Mouse (Mus musculus) adrenal gland, adult 18-20 months (tissue): ENCODE results near the gene Sct. TPM values are rescaled to one million over a fixed set of nuclear protein-coding genes. Genes with fewer than 3 reads are reported as not detected.

Experiments
- DNase-seq, 2 experiments: peaks; one replicate each; pipeline ENCODE4 v3.0.0; 2021 to 2022; ENCODE audit warnings: low spot score in 2 of 2
- long read RNA-seq, 2 experiments: library from polyadenylated mRNA; stranded (forward); transcript quantifications; one replicate each; pipeline ENCODE4 v2.0.0; 2021
- total RNA-seq, 2 experiments: library from RNA; stranded (reverse); gene quantifications; 1 replicate in 1 of 2; 2 replicates in 1 of 2; pipeline ENCODE4 v1.2.3; 2021

Gene Sct
- total RNA-seq, result not detected
- long read RNA-seq, experiment 1, result 0 reads
- long read RNA-seq, experiment 2, result 0 reads

DNA sequence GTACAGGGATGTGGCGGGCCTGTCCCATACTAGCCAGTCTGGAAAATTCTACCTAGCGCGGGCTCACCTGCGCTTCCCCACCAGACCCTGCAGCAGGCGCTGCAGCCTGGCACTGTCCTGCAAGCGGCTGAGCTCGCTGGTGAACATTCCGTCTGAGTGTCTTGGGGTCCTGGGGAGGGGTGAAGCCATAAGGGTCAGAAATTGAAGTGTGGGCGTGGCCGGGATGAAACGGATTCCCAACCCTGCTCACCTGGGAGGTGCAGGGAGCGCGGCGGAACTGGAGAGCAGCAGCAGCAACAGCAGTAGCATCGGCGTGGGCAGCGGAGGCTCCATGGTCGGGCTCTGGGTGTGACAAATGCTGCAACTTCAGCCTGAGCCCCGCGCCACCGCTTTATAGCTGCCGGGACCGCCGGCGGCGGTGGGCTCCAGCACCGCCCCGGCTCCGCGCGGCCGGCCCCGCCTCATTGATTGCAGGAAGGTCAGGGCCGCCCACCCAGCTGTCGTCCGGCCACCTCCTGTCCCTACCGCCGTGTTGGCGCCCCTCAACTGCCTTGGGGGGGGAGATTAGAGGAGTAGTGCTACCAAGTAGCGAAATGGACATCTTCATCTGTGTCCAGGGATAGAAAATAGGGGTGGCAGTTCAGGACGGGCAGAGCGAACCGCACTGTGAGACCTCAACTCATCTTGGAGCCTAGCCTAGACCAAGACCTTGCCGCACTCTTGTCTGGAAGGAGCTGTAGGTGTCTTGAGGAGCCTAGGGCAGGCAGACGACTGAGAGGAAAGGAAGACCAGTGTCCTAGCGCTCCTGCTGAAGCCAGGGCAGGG, at the start of gene Sct:
TSS of gene Sct (minus strand) at position 368 of the 825 bp plus-strand sequence.
- no peak for DNase-seq

DNA sequence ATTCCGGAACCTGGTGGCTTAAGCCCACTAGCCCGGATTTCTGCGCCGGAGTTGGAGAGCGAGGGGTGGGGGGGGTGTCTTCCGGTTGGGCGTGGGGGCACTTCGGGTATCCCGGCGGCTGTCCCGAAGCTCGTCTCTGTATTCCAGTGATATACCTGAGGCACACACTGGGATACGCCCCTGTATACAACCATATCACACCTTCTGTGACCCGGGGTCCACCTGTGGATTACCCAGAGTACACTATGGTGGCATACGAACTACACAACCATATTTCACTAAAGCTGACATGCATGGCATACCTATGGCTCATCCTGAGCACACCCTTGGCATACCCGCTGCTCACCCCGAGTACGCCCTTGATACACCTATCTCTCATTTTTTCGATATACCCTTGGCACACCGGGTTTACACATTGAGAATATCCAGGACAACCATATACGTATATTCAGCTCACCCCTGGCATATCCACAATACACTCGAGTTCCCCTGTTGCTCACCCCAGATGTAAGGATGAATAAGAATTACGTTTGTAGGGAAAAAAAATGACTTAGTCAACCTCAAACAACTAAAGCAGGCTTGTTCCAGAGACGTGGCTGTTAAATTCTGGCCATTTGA, 49.5 kb upstream of the Sct start:
- DNase-seq, result no peak

DNA sequence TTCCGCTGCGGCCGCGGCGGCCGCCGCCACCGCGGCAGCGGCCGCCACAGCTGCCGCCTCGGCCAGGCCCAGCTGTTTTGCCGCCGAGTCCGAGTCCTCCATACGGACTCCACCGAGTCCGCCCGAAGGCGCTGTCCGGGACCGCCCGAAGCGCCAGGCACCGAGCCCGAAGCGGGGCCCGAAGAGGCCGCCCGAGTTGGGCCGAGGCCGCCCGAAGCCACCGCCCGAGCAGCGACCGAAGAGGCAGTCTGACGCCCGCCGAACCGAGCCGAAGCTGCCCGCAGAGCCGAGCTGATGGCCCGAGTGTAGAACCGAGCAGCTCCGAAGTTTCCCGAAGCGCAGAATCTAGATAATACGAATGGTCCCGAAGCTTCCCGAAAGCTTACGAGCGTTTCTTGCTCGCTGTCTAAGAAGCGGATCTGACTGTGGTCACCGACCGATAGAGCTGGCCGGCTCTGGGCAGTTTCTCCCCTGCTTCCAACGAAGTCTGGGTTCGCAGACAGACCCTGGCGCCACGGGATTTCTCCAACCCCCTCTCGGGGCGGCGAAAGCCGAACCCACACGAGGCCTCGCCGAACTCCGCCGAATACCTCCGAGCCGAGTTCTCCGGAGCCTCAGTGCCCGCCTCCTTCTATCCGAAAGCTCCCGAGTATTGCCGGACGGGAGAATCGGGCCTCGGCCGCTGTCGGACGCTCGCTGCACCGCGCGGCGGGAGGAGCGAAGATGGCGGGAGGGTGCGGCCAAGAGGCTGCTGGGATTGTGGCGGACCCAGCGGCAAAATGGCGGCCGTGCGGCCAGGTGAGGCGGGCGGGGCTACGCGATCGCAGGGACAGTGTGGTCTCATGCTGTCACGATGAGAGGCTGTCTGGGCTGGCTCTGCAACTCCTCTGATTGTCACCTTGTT, 48.8 kb upstream of the Sct start, which contains the start of the genes Deaf1 and Tmem80:
TSS of gene Deaf1 (minus strand) at position 222 of the 904 bp plus-strand sequence.
TSS of gene Tmem80 (plus strand) at position 271 of the 904 bp plus-strand sequence.
- peak; percentile 97 to 98 for DNase-seq

DNA sequence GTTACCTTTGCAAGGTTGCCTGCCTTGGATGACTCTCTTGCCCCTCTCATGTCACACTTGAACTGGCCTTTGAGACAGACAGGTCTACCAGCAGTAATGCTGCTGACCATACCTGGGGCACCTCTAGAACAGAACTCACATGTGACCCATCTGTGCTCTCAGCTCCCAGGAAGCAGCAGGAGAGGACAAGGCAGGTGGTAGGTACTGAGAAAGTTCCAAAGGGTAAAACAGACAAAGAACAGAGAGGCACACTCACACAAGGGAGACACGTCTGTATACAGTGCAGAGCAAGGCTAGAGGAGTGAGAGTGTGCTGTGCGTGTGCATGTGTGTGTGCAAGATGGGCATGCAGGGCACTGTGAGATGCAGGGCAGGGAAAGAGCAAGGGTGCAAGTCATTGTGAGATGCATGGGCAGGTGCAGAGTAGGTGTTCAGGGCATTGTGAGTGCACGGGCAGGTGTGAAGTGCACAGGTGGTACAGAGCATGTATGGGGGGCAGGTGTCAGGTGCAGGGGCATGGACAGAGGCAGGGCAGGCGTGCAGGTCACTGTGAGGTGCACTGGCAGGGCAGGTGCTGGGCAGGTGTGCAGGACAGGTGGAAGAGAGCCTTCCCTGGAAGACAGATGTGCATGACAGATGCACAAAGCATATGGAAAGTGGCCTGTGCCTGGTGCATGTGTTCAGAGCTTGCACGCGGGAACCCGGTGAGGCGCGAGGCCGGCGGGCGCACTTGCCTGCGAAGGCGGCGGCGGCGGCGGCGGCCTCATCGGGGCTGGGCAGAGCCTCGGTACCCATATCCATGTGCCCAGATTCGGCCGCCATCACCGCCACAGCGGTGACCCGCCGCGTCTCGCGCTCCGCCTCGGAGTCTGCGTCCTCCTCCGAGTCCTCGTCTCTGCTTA, 47.9 kb upstream of the Sct start:
- peak in 1 of 2 experiments; percentile 53 for DNase-seq

DNA sequence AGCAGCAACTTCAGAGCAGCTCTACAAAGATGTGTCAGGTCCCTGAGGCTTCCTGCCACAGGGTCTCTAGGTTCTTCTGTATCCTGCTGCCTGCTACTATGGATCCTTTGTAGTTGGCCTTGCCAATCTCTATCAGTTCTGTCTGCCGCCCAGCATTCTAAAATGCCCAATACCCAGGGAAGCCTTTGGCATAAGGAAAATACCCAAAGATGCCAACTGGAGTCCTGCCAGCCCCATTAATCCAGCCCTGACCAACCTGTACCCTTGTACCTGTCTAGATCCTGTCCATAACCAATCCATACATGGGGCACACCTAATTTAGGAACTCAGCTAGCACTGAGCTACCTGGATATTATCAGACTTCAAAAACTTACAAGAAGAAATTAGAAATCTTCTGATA, 45.8 kb upstream of the Sct start:
- DNase-seq, result no peak

DNA sequence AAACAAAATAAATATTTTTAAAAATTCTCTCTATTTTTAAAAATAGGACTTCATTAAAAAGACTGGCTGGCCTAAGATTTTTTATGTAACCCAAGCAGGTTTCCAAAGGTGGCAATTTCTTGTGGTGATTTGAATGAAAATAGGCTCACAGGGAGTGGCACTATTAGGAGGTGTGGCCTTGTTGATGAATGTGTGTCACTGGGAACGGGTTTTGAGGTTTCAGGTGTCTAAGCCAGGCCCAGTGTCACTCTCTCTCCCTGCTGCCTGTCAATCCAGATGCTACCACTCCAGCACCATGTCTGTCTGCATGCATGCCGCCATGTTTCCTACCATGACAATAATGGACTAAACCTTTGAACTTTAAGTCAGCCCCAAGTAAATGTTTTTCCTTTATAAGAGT, 40.5 kb upstream of the Sct start:
- DNase-seq, result no peak

DNA sequence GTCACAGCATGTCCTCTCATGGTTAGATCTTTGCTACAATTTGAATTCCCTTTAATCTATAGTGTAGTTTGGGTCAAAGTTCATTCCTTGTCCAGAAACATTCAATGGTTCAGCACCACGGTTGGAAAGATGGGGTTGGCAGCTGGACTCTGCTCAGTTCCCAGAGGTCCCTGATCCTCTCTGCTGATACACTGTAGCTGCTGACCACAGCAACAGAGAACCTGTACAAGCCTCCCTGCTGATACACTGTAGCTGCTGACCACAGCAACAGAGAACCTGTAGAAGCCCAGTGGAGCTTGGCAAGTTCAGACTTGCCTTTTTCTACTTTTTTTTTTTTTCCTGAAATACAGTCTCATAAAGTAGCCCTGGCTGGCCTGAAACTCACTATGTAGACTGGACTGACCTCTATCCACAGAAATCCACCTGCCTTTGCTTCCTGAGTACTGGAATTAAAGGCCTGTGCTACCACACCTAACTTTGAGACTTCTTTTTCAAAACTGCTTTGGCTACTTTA, 38.7 kb upstream of the Sct start:
- no peak for DNase-seq

DNA sequence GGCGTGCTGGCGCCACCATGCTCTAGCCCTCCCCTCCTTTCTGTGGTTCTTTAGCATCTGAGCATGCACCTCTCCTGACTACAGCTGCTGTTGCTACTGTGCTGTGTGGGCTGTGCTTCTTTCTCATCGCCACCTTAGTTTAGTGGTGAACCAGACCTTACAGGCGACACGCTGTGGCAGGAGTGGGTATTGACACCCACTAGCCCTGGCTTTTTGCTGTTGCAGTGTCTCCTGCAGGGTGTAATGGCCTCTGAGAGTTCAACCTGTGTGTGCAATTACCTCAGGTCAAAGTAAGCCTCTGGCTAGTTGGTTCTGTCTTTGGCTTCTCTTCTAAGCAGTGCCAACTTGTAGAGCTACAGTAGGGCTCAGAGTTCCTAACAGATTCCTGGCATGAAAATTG, 37.0 kb upstream of the Sct start:
- DNase-seq, result no peak

DNA sequence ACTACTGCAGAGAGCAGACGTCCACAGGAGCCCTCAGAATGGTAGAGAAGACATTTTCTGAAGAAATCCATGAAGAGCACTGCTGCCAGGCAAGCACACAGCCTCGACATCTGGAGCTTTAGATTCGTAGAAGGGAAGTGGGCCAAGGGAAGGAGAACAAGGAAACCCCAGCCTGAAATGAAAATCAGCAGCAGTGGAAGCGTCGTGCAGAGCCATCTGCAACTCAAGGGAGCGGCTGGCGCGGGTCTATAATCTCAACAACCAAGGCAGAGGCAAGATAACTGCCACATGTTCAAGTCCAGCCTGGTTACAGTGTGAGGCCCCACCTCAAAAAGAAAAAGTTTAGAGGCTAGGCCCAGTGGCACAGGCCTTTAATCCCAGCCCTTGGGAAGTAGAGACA, 36.1 kb upstream of the Sct start:
- DNase-seq, result no peak

DNA sequence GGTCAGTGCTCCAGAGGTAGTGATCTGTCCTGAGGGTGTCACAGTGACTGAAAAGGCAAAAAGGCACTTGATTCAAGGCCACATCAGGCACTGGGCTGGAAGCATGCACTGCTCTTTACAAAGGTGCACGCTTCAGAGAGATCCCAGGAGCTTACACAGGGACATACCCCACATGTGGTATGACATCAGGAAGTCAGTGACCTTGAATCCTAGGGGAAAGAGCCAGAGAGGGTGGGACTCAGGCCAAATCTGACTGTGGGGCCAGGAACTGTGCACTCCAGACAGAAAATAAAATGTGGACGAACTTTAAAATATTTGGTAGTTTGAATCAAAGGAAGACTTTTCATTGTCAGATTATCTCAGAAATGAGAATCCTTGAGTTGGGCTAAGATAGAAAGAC, 35.5 kb upstream of the Sct start:
- no peak for DNase-seq

DNA sequence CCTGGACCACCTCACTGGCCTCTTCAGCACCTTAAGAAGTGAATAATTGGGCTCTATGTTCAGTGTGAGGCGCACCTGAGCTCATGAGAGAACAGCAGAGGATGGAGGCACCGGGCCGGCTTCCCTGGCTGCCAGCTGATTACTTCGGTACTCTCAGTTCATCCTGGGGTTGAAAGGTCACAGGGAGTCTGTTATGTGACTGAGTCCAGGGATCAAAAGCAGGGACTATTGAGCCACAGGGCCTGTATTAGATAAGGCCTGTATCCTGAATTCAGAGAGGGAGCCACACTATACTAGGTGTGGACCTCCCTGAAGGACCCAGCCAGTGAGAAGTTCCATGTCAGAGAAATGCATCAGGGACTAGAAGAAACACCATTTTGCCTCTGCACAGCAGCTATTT, 25.6 kb upstream of the Sct start:
- no peak for DNase-seq

DNA sequence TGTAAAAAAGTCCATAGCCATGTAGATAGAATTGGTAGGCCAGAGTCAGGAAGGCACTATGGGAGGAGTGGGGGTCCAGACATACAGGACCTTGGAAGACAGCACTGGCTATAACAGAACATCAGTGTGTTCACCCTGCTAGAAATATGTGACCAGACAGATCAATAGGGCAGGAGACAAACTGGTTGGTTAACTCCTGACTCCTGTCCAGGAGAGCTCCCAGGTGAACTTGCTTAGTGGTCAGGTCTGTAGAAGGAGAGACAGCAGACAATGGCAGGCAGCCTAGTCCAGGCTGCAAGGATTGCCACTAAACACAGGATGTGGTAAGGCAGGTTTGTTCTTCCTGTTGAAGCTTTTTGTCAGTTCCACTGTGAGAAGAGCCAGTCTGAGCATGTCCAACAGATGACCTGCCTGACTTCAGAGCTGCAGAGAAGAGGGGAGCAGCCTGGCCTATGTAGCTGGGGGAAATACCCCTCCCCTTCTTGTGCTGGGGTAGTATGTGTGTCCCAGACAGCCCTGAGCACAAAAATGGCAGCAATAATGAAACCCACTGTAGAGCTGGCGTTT, 23.9 kb upstream of the Sct start:
- DNase-seq, result no peak

DNA sequence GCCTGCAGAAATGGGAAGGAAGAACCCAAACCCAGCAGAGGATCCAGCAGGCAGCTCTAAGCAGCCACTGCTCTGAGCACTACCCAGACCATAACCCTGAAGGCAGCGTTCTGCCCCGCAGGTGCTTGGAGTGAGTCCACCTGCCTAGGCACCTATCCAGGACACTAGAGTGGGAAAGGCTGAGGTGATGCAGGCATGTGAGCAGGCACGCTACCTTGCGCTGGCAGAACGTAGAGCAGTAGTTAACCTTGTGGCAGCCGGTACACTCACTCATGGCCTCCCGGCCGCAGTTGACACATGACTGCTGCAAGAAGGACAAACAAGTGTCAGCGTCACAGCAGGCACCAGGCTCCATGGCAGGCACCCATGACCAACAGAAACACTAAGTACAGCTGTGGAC, 22.5 kb upstream of the Sct start:
- DNase-seq, result no peak

DNA sequence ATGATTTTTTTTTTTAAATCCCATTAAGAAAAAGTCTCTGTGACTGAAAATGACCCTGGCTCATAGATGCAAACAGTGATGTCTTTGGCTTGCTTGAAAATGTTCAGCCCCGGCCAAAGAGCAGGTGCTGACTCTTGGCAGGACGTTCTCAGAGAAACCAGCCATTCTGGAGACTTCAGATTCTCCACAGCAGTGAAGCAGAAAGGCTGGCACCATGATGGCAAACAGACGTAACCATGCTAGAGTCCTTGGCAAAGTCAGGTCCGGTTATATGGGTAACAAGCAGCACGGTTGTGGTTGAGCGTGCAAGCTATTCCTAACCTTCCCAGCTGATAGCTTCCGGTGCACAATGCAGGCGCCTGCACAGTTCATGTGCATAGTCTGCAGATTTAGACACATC, 20.2 kb upstream of the Sct start:
- DNase-seq, result no peak

DNA sequence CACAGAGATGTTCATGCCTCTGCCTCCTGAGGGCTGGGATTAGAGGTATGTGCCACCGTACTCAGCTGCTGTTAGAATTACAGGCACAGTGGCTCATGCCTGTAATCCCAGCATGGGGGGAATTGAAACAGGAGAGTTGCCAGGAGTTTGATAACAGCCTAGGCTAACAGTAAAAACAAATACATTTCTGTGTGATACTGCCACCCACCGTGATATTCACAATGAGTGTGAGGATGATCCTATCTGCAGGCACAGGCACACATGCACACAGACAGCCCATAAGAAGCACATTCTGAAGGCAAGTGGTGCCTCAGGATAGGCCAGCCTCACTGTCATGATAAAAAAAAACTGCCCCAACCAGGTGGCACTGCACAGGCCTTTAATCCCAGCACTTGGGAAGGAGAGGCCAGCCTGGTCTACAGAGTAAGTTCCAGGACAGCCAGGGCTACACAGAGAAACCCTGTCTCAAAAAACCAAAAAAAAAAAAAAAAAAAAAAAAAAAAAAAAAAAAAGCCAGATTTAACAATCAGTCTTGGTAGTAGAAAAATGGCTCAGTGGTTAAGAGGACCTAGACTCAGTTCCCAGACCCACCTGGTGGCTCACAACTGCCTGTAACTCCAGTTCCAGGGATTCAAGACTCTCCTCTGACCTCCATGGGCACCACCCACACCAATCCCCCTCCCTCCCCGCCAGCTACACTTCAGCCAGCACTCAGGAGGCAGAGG, 19.2 kb upstream of the Sct start:
- no peak for DNase-seq

DNA sequence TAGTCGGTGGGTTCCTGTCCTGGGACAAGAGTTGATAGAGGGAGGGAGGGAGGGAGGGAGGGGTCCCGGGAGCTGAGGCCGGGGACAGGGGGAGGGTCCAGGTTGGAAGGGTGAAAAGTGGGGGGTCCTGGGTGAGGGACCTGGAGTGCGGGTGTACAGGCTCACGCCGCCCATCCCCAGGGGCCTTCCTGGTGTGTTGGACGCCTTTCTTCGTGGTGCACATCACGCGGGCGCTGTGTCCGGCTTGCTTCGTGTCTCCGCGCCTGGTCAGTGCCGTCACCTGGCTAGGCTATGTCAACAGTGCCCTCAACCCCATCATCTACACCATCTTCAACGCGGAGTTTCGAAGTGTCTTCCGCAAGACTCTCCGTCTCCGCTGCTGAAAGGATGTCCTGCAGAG, 15.5 kb upstream of the Sct start:
- DNase-seq, result no peak

DNA sequence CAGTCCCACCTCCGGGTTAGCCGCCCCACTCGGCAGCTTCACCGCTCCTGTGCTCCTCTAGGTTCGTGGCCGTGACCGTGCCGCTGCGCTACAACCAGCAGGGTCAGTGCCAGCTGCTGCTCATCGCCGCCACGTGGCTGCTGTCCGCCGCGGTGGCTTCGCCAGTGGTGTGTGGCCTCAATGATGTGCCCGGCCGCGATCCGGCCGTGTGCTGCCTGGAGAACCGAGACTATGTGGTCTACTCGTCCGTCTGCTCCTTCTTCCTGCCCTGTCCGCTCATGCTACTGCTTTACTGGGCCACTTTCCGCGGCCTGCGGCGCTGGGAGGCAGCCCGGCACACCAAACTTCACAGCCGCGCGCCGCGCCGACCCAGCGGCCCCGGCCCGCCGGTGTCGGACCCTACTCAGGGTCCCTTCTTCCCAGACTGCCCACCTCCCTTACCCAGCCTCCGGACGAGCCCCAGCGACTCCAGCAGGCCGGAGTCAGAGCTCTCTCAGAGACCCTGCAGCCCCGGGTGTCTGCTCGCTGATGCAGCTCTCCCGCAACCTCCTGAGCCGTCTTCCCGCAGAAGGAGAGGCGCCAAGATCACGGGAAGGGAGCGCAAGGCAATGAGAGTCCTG, 15.0 kb upstream of the Sct start:
- DNase-seq, result peak in 1 of 2 experiments; percentile 42

DNA sequence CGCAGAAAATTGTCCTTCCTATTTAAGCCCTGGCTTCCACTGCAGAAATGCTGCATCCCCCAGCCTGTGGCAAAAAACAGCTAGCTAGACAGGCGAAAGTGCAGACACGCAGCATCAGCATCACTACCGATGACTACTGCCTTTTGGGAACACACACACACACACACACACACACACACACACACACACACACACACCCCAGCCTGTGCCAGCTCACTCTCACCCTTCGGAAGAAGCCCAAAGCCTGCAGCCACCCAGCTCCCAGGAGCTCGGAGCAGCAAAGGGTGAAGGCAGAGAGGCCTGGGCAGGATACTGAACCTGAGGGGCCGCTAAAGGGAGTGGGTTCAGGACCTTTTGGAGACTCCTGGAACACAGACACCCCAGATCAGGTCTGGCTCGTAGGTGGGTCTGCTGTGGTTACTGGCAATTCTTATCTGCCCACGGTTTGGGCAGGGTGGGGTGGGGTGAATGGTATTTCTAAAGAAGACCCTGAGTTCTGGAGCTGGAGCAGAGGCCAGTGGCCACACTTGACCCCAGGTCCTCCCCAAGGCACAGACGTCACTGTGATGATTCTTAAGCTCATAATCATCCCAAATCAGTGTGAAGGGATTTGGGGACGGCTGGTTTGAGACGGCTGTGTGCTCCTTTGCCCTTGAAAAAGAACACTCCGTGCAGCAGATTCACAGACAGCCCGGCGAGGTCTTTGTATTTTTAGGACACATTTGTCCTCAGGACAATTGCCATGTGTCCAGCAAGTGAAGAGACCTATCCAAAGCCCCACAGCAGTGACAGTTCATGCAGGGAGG, 13.9 kb upstream of the Sct start:
- no peak for DNase-seq
